Mouse (Mus musculus): Measurements from ENCODE around the gene 1700016H13Rik.

Gene 1700016H13Rik

DNA sequence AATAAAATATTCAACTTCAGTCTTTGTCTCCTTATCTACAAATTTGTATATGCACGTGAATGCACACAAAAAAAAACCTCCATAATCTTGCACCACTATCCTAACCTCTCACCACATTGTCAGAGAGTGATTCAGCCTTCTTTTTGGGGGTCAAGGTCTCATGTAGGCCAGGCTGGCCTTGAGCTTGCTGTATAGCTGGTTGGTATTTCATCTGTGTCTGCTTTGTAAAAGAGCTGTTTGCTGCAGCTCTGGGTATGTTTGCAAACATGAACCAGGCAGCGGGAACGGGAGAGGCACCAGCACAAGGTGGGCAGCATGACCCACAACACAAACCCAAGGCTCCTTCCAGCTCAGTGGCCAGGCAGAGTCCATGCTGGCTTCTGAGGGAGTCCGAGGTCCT lies 17.8 kb upstream of the 1700016H13Rik start:
- no peak for DNase-seq (ENCODE audit: extremely low read depth, low read depth)

DNA sequence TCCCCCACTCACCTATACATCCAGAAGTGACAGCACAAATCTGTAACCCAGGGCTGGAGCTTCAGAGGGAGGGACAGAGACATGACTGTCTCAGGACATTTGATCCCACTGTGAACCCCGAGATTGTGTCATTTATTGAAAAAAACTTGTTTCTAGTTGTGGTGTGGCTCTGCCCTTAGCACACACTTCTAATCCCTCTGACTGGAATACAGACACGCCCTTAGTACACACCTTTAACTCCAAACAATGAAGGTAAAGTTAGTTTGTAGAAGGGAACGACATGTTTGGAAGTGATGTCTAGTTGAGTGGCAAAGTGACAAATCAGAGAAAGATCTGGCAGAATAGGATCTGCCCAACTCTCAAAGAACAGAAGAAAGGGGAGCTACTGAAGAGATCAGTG lies 16.0 kb upstream of the 1700016H13Rik start:
- DNase-seq (ENCODE audit: extremely low read depth, low read depth) = no peak

DNA sequence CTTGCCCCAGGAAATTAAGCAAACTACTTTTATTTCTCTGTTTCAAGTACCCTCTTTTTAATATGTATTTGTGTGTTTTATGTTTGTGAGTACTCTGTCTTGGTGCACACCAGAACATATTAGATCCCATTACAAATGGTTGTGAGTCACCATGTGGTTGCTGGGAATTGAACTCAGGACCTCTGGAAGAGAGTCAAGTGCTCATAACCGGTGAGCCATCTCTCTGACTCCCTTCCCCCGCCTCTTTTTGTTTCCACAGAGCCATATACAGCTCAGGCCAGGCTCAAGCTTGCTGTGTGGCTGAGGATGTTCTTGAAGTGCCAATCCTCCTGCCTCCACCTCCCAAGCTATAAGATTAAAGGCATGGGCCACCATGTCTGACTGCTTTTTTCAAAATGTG lies 10.1 kb upstream of the 1700016H13Rik start:
- DNase-seq (ENCODE audit: extremely low read depth, low read depth) = no peak

DNA sequence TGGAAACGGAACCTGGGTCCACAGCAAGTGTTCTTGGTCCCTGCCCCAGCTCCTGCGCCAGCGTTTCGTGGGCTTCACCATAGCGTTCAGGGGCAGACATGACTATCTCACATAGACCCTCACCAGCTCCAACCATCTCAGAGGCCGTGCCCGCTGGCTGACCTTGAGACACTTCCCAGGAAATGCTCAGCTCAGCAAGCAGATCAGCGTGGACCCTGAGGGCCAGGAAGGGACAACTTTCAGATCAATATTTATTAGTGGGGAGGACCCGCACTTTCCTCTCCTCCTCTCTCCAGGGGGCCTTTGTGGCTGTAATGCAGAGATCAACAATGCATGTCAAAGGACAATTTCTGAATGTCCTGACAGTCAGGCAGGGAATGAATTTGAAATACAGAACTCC lies 9.1 kb upstream of the 1700016H13Rik start:
- no peak for DNase-seq (ENCODE audit: extremely low read depth, low read depth)

DNA sequence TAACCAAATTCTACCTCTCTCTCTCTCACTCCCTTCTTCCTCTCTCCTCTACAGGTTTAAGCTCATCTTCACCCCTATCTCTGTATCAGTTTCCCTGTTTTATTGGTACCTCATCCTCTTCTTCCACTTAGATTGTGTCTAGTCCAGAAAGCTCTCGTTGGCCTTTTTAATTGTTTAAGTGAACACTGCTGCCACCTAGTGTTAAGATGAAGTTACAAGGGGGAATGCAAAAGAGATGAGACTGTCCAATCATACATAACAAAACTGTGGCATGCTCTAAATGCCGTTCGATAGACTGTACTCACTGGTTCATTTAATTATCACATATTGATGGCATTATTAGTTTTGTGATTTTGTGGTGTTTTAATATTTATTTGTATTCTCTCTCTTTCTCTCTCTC lies 3.8 kb upstream of the 1700016H13Rik start:
- DNase-seq (ENCODE audit: extremely low read depth, low read depth) = peak; percentile 67

DNA sequence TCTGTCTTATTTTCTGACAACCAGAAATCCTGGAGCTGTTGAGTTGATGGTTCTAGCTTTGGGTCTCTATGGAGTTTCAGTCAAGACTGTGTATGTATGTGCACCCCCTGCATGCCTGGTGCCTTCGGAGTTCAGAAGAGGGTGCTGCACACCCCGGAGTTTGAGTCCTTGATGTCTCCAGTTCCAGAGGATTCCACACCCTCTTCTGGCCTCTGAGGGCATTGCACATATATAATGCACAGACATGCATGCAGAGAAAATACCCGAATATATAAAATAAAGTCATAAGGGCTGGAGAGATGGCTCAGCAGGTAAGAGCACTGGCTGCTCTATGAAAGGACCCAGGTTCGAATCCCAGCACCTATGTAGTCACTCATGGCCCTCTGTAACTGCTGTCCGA lies 3.1 kb upstream of the 1700016H13Rik start:
- peak; percentile 59 for DNase-seq (ENCODE audit: extremely low read depth, low read depth)

DNA sequence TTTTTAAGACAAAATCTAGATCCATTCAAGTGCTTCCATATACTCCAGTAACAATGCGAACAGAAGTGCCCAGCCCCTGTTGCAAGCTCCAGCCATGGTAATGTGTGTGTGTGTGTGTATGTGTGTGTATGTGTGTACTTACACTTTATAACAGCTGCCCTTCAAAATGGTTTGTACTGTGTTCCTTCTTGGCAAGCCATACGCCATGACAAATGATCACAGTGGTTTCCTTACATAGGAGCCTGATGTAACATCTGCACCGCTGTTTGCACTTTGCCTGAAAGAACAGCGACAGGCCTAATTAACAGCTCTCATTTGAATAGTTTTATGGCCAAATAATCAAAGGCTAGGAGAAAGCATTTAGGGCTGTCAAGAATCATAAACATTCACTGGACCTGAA lies 1.0 kb downstream of the 1700016H13Rik start:
- DNase-seq (ENCODE audit: extremely low read depth, low read depth) = no peak

DNA sequence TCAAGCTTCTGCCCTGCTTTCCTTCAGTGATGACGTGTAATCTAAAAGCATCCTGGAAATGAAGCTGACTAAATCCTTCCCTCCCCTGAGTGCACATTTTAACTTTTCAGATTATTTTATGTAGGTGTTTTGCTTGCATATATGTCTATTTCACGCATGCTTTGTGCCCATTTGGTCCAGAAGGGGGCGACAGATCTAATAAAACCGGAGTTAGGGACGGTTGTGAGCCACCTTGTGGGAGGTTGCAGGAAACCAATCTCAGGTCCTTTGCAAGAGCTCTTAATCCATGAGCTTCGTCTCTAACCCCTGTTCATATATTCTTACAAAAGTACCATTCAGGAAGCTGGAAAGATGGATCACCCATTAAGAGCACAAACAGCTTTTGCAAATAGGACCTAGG lies 1.6 kb downstream of the 1700016H13Rik start:
- DNase-seq (ENCODE audit: extremely low read depth, low read depth) = peak; percentile 70

DNA sequence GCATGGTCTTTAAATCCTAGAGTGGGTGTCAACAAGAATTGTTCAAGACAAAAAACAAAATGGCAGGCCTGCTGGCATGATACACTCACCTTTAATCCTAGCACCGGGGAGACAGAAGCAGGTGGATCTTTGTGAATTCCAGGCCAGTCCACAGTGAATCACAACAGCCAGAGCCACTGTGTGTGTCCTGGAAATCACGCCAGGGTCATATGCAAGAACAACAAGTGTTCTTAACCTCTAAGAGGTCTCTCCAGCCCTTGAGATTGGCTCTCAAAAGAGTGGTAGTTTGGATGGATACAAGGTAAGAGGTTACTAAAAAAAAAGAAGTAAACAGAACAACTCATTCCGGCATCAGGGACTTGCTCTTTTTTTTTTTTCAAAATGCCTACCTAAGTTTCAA lies 8.5 kb downstream of the 1700016H13Rik start:
- no peak for DNase-seq (ENCODE audit: extremely low read depth, low read depth)

DNA sequence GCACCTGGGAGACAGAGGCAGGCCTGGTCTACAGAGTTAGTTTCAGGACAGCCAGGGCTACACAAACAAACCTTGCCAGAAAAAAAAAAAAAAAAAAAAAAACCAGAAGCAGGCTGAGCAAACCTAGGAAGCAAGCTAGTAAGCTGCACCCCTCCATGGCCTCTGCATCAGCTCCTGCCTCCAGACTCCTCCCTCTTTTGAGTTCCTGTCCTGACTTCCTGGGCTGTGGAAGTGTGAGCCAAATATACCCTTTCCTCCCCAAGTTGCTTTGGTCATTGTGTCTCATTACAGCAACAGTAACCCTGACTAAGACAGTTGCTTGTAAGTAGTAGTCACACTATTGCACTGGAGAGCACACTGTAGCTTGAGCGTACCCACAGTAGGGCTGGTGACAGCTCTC lies 11.6 kb downstream of the 1700016H13Rik start:
- DNase-seq (ENCODE audit: extremely low read depth, low read depth) = no peak

DNA sequence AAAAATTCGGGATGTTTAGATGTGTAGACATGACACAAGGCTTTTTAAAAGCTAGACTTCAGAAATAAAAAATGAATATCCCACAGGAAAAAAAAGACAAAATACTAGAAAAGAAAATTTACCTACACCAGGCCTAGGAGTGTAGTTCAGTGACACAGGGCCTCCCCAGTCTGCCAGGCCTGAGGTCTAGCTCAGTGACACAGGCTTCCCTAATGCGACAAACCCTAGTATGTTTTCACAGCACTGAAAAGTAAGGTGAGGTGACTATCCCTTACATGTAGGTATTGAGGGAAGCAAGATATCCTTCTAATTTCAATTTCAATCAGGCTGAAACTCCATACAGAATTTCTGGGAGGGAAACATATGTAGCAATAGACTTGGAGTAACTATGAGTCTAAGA lies 18.6 kb downstream of the 1700016H13Rik start:
- DNase-seq (ENCODE audit: extremely low read depth, low read depth) = no peak

DNA sequence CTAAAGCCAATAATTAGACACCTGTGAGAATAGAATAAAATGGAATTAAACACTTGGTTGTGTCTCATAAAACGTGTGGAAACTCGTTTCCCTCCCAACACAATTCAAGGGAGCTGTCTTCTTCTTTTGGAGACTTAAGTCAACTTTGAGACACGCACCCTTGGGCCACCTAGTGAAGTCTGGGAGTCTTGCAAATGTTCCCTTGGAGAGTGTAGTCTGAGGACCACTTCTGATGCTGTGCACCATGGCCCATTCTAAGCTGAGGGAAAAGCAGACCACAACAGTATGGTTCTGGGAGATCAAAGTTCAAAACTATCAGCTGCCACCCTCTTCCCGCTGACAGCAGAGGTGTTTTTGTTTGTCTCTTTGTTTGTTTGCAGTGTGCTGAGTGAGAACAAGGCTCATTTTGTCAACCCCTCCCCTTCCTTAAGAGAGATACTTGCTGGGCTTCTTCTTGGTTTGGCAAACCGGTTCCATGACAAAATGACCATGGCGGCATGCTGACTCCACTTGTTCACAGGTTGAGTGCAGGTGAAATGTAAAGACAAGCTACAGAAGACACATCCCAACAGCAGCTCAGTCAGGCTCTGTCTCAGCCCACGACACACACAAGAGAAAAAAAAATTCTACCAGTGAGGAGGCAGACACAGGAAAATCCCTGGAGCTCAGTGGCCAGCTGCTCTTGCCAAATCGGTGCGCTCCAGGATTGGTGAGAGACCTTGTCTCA lies 25.8 kb downstream of the 1700016H13Rik start:
- DNase-seq (ENCODE audit: extremely low read depth, low read depth) = no peak

DNA sequence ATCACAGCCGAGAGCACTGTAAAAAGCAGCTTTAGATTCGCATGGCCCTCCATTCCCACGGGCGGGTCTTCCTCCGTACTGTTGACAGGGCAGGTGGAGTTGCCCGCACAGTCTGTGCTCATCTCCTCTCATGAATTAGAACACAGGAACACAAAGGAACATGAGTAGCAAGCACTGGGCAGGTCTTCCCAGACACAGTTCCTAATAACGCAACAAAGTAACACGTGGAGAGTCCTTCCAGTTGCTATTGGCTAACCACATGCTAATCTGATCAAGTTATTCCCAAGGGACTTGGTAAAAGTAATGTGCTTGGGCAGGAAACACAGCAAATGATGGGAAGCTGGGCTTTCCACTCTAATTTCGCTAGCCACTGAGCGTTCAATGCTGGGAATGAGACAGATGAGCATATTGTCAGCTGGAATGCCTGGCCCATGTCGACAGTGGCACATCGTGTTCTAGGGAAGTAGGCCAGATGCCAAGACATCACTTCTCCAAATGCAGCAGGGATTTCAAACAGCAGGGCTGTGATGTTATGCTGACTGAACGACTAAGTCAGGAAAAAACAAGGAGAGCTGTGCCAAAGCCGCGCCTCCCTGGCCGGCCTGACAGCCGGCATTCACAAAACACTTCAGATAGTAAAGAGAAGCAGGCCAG lies 26.6 kb downstream of the 1700016H13Rik start, which contains the start of gene Slc10a6:
Gene Slc10a6 (minus strand): TSS at position 293 of the 654 bp plus-strand sequence.
- DNase-seq (ENCODE audit: extremely low read depth, low read depth) = no peak

DNA sequence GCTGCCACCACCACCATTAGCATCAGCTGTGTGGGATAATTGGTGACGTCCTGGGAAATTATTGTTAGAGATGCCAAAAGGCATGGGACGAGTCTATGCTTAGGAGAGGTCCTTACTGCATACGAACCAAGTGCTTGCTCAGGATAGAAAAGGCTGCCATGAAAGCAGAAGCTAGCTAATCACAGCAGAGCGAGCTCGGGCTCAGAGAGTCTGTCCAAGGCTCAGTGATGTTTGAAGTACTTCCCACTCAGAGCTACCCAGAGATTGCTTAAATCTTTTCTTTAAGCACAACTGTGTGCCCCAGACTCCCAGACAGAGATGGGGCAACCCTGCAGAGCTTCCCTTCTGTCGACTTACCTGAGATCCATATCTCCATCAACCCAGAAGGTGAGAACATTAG lies 27.3 kb downstream of the 1700016H13Rik start:
- no peak for DNase-seq (ENCODE audit: extremely low read depth, low read depth)

DNA sequence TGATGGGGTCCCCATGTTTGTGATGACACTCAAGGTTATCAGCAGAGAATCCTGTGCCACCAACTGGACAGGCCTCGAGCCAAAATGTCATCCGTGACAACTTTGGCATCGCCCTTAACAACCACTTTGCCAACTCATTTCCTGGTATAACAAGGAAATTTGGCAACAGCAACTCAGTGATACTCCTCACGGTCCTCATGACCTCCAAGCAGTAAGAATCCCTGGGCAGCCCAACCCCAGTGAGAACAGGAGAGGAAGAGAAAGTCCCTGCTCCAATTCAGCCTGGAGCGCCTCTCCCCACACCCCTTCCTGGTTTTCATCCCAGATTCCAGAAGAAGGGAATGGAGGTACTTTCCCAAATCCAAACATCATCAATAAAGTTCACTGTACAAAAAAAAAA lies 31.0 kb downstream of the 1700016H13Rik start:
- DNase-seq (ENCODE audit: extremely low read depth, low read depth) = no peak

DNA sequence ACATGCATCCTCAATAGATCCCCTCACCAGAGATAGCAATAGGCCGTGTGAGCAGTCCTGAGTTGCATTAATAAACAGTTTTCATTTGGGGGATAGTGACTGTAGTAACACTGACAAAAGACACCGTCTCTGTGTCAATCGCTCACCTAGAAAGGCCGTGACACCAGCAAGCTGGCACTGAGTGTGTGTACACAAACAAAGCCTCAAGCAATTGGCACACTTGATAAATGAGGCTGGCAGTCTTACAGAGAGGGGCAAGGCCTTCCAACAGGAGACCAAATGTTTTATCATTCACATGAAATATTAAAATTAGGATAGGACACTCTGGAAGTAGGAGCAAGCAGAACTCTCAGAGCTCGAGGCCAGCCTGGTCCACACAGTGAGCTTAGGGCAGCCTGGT lies 33.5 kb downstream of the 1700016H13Rik start:
- no peak for DNase-seq (ENCODE audit: extremely low read depth, low read depth)

DNA sequence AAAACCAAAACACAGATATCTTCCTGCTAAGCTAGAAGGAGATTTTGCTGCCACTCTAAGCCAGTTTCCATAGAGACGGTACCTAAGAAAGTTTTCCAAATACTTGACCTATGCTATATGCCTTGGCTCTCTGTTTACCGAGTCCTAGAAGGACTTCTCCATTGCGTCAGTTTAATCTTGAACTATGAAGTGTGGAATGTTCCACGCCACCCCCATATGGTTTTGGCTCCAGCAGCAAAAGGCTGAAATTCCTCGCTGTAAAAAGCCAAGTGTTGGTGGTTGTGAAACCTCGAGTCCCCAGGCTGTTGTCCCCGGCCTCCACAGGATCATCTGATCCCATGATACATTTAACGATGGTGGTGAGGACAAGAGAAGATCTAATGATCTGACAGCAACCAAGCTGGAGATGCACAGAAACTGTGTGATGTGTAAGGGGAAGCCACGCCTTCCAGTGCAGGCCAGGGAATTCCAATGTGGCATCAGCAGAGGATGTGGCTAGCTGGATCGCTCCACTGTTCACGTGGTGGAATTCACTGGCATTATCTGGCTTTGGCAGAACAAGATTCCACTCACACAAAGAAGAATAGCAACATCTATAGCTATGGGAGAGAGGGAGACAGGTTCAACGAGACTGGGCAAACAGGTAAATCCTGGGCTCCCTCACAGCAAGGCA lies 35.4 kb downstream of the 1700016H13Rik start:
- no peak for DNase-seq (ENCODE audit: extremely low read depth, low read depth)

DNA sequence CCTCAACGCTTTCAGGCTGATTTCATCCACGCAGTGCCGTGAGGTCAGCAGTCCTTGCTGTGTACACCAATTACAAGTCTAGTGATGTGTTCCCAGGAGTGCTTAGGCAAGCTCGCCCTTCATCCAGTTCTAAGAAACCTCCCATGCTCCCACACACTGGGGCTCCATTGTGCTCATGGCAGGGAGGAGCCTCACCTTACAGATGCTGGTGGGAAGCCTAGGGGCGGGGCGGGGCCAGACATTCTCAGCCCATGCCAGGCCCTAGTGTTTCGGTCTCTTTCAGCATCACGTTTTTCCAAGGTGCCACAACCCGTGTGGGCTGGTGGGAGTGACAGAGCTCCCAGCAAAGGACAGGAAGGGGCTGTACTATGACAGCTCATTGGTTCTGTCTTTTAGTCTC lies 38.6 kb downstream of the 1700016H13Rik start:
- no peak for DNase-seq (ENCODE audit: extremely low read depth, low read depth)

DNA sequence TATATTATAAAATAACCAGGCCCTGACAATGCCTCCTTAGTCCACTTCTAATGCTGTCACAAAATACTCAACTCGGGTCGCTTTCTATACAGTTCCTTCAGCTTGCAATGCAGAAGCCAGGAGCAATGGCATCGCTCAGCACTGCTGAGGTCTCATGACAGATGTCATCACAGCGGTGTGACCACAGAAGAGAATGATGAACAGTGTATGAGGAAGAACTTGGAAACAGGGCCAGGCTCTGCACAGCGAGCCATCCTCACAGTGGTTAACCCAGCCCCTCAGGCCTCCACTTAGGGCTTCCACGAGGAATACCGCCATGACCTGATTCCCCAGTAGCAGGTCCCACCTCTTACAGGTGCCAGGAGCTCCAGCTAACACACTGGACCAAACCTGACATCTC lies 41.5 kb downstream of the 1700016H13Rik start:
- DNase-seq (ENCODE audit: extremely low read depth, low read depth) = no peak

DNA sequence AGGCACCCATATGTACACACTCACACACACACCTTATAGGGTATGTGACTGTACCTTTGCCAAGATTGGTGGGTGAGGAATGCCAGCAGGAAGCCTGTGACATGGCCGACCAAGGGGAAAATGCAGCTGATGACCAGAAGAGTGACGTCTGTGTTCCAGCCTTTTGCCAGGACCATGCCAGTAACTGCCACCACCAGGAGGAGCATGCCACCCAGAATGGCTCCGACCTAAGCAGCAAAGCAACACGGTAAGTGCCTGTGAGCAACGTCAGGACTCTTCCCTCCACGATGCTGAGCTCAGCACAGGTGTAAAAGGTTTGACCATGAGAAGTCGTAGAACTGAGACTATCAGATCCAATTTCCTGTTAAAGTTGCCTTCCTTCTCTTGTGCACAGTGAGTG lies 43.5 kb downstream of the 1700016H13Rik start:
- DNase-seq (ENCODE audit: extremely low read depth, low read depth) = no peak

DNA sequence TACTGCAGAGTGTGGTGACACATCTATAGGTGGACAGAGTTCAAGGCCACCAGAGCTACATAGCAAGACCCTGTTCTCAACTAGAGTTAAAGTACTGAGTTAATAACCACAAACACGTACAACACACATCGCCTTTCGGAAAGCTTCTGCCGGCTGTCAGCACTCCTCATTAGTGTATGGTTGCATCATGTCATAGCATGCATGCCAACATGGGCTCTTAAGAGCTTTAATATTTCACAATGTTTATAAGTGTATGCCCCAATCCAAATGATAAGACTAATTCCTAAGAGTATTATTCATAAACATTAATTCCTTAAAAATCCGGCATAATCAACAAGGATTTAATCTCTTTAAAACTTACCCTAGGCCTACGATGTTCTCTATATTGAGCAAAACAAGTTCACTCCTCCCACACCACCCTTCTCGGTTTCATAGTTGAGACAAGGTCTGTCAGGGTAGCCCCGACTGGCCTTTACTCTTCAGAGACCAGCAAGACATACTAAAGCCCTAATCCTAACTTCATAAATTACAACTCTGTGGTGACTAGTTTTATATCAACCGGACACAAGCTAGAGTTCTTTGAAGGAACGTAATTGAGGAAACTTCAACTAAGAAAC lies 44.8 kb downstream of the 1700016H13Rik start:
- no peak for DNase-seq (ENCODE audit: extremely low read depth, low read depth)

DNA sequence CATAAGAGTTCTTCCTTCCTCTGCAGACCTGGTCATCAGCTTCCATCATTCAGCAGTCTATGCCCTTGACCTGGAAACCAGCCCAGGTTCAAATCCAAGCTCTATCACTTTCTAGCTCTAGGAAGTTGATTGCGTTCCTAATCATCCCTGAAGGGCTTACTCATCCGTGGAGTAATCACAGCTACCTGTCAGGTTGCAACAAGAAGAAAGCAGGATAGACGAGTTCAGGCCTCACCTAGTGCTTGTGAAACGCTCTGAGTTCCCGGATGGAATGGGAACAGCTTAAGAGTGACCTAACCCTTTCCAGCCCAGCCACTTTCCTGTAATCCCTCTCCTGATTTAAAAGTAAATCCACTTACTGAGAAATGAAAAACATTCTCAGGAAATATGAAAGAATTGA lies 45.7 kb downstream of the 1700016H13Rik start:
- DNase-seq (ENCODE audit: extremely low read depth, low read depth) = no peak
